Mouse (Mus musculus) midbrain, embryonic 15.5 days (tissue): ENCODE measurements at regions not wholly inside any gene's neighbourhood (a gene's known extent, or its start where the extent isn't known, plus 50 kb on each side); places are given as distances from the start of the nearest gene placed in this dataset.

Source experiments
- ATAC-seq: fragments of 200-750 bp; cut with Nextera tagmentation; replicated peaks from 2 replicates; pipeline ENCODE4 v1.8.0; 2017; ENCODE audit warnings: moderate TSS enrichment
- H3K27ac ChIP-seq: fragments of 300-500 bp; sonication (generic); 2 replicates; pipeline ENCODE4 v1.5.1; 2015; ENCODE audit warnings: mild to moderate bottlenecking, inconsistent platforms
- H3K27me3 ChIP-seq: fragments of 300-500 bp; sonication (generic); replicated peaks from 2 replicates; pipeline ENCODE4 v1.6.1; 2015; ENCODE audit warnings: inconsistent platforms
- H3K36me3 ChIP-seq: fragments of 300-500 bp; sonication (generic); replicated peaks from 2 replicates; pipeline ENCODE4 v1.6.1; 2015; ENCODE audit warnings: inconsistent platforms
- H3K4me1 ChIP-seq: fragments of 300-500 bp; sonication (generic); 2 replicates; pipeline ENCODE4 v1.6.1; 2015; ENCODE audit warnings: inconsistent platforms
- H3K4me2 ChIP-seq: fragments of 300-500 bp; sonication (generic); 2 replicates; pipeline ENCODE4 v1.6.1; 2015; ENCODE audit warnings: inconsistent platforms, mild to moderate bottlenecking, moderate library complexity
- H3K4me3 ChIP-seq: fragments of 300-500 bp; sonication (generic); 2 replicates; pipeline ENCODE4 v1.5.1; 2015; ENCODE audit warnings: mild to moderate bottlenecking, inconsistent platforms
- H3K9ac ChIP-seq: fragments of 300-500 bp; sonication (generic); 2 replicates; pipeline ENCODE4 v1.6.1; 2015; ENCODE audit warnings: mild to moderate bottlenecking, inconsistent platforms
- H3K9me3 ChIP-seq: fragments of 300-500 bp; sonication (generic); 2 replicates; pipeline ENCODE4 v1.6.1; 2016; ENCODE audit warnings: inconsistent platforms
- WGBS: fragments of 180-500 bp; shearing (Covaris S2); methylation state at CpG from one replicate; pipeline ENCODE4 v1.1.7; 2015; ENCODE audit warnings: mixed read lengths; 5-methylcytosine and 5-hydroxymethylcytosine counted together

GRCm38 (mm10) chr9:61781469-61781868 lies 132.9 kb downstream of the Rplp1 start:
- WGBS, result 88% methylated on average over 8 of the region's 8 CpGs
- Histone ChIP-seq H3K9ac (no peak overlapping the region), H3K4me2 (no peak overlapping the region), H3K27me3 (no peaks in the 10 kb centered on the region), H3K27ac (no peak overlapping the region), H3K4me3 (no peak overlapping the region), H3K4me1 (no peaks in the 10 kb centered on the region), H3K9me3 (no peaks in the 10 kb centered on the region), H3K36me3 (no peaks in the 10 kb centered on the region)
- no peak for ATAC-seq

GRCm38 (mm10) chr9:61780186-61780939 lies 134.0 kb downstream of the Rplp1 start:
- H3K36me3 ChIP-seq, result no peaks in the 10 kb centered on the region
- no peaks in the 10 kb centered on the region for H3K4me1 ChIP-seq
- H3K27ac ChIP-seq, result no peak overlapping the region
- ATAC-seq, result no peak
- WGBS, result 90% methylated on average over 9 of the region's 9 CpGs
- no peak overlapping the region for H3K4me3 ChIP-seq
- no peaks in the 10 kb centered on the region for H3K9me3 ChIP-seq
- H3K27me3 ChIP-seq, result no peaks in the 10 kb centered on the region
- no peak overlapping the region for H3K9ac ChIP-seq
- H3K4me2 ChIP-seq, result no peak overlapping the region

GRCm38 (mm10) chr9:61779165-61779564 lies 135.2 kb downstream of the Rplp1 start:
- no peak for ATAC-seq
- no peaks in the 10 kb centered on the region for H3K36me3 ChIP-seq
- H3K27ac ChIP-seq, result no peak overlapping the region
- no peak overlapping the region for H3K4me3 ChIP-seq
- no peaks in the 10 kb centered on the region for H3K4me1 ChIP-seq
- H3K27me3 ChIP-seq, result no peaks in the 10 kb centered on the region
- H3K9ac ChIP-seq, result no peak overlapping the region
- no peak overlapping the region for H3K4me2 ChIP-seq
- no peaks in the 10 kb centered on the region for H3K9me3 ChIP-seq

- Histone ChIP-seq H3K9me3 (no peaks in the 10 kb centered on the region), H3K36me3 (no peaks in the 10 kb centered on the region), H3K9ac (no peak overlapping the region), H3K27me3 (no peaks in the 10 kb centered on the region), H3K4me1 (no peaks in the 10 kb centered on the region), H3K4me2 (no peak overlapping the region), H3K4me3 (no peak overlapping the region), H3K27ac (no peak overlapping the region)
- WGBS, result 86% methylated on average over 2 of the region's 2 CpGs
- ATAC-seq, result no peak
Observed at GRCm38 (mm10) chr9:61776446-61776845, 137.9 kb downstream of the Rplp1 start.

GRCm38 (mm10) chr9:61770207-61770955 lies 144.0 kb downstream of the Rplp1 start:
- Histone ChIP-seq H3K36me3 (no peaks in the 10 kb centered on the region), H3K9ac (no peak overlapping the region), H3K4me2 (no peak overlapping the region), H3K4me1 (no peaks in the 10 kb centered on the region), H3K27ac (no peak overlapping the region), H3K9me3 (no peaks in the 10 kb centered on the region), H3K27me3 (no peaks in the 10 kb centered on the region), H3K4me3 (no peak overlapping the region)
- no peak for ATAC-seq
- 88% methylated on average over 17 of the region's 17 CpGs for WGBS

- Histone ChIP-seq H3K36me3 (no peaks in the 10 kb centered on the region), H3K4me3 (no peak overlapping the region), H3K9me3 (no peaks in the 10 kb centered on the region), H3K9ac (no peak overlapping the region), H3K27me3 (no peaks in the 10 kb centered on the region), H3K4me2 (no peak overlapping the region), H3K4me1 (no peaks in the 10 kb centered on the region), H3K27ac (no peak overlapping the region)
- 77% methylated on average over 6 of the region's 6 CpGs for WGBS
- ATAC-seq, result no peak
Observed at GRCm38 (mm10) chr9:61766187-61766586, 148.2 kb downstream of the Rplp1 start.

- Histone ChIP-seq H3K36me3 (no peaks in the 10 kb centered on the region), H3K4me1 (no peaks in the 10 kb centered on the region), H3K27ac (no peak overlapping the region), H3K4me3 (no peak overlapping the region), H3K9me3 (no peaks in the 10 kb centered on the region), H3K9ac (no peak overlapping the region), H3K4me2 (no peak overlapping the region), H3K27me3 (no peaks in the 10 kb centered on the region)
- 51% methylated on average over 5 of the region's 5 CpGs for WGBS
- no peak for ATAC-seq
Observed at GRCm38 (mm10) chr9:61765366-61765765, 149.0 kb downstream of the Rplp1 start.

GRCm38 (mm10) chr9:61757806-61758205 lies 156.5 kb downstream of the Rplp1 start:
- H3K4me3 ChIP-seq, result no peak overlapping the region
- no peak for ATAC-seq
- no peak overlapping the region for H3K9ac ChIP-seq
- H3K4me2 ChIP-seq, result no peak overlapping the region
- H3K36me3 ChIP-seq, result no peaks in the 10 kb centered on the region
- H3K27ac ChIP-seq, result no peak overlapping the region
- peaks cover 30% of the 10 kb centered on the region for H3K4me1 ChIP-seq
- WGBS, result 92% methylated on average over 3 of the region's 3 CpGs
- no peaks in the 10 kb centered on the region for H3K27me3 ChIP-seq
- no peaks in the 10 kb centered on the region for H3K9me3 ChIP-seq

GRCm38 (mm10) chr9:61756801-61757342 lies 157.5 kb downstream of the Rplp1 start:
- 26% methylated on average over 24 of the region's 24 CpGs for WGBS

GRCm38 (mm10) chr9:61756224-61756800 lies 158.0 kb downstream of the Rplp1 start:
- no peaks in the 10 kb centered on the region for H3K36me3 ChIP-seq
- peak; percentile 55 for ATAC-seq
- peaks cover 30% of the 10 kb centered on the region for H3K4me1 ChIP-seq
- whole genome bisulfite sequencing, result 55% methylated on average over 15 of the region's 15 CpGs
- no peaks in the 10 kb centered on the region for H3K9me3 ChIP-seq
- peak overlapping the region; percentile 25 for H3K4me2 ChIP-seq
- no peak overlapping the region for H3K9ac ChIP-seq
- no peaks in the 10 kb centered on the region for H3K27me3 ChIP-seq
- peak overlapping the region; percentile 57 for H3K27ac ChIP-seq
- H3K4me3 ChIP-seq, result no peak overlapping the region

More at GRCm38 (mm10) chr9:61756801-61757342, 157.5 kb downstream of the Rplp1 start:
- no peaks in the 10 kb centered on the region for H3K27me3 ChIP-seq
- ATAC-seq, result peak; percentile 82
- H3K4me2 ChIP-seq, result peak overlapping the region; percentile 25
- H3K36me3 ChIP-seq, result no peaks in the 10 kb centered on the region
- no peak overlapping the region for H3K4me3 ChIP-seq
- peak overlapping the region; percentile 57 for H3K27ac ChIP-seq
- H3K9me3 ChIP-seq, result no peaks in the 10 kb centered on the region
- no peak overlapping the region for H3K9ac ChIP-seq
- H3K4me1 ChIP-seq, result peaks cover 30% of the 10 kb centered on the region

- 45% methylated on average over 3 of the region's 3 CpGs for WGBS
- H3K27ac ChIP-seq, result peak overlapping the region; percentile 57; the same call in 1 of the 2 replicates
- H3K27me3 ChIP-seq, result no peaks in the 10 kb centered on the region
- no peaks in the 10 kb centered on the region for H3K36me3 ChIP-seq
- H3K9ac ChIP-seq, result no peak overlapping the region
- peaks cover 30% of the 10 kb centered on the region for H3K4me1 ChIP-seq
- no peak overlapping the region for H3K4me2 ChIP-seq
- ATAC-seq, result peak; percentile 37
- no peak overlapping the region for H3K4me3 ChIP-seq
- no peaks in the 10 kb centered on the region for H3K9me3 ChIP-seq
Observed at GRCm38 (mm10) chr9:61755311-61755710, 159.0 kb downstream of the Rplp1 start.

GRCm38 (mm10) chr9:61753795-61754194 lies 160.5 kb downstream of the Rplp1 start:
- Histone ChIP-seq H3K4me2 (no peak overlapping the region), H3K27ac (no peak overlapping the region), H3K27me3 (no peaks in the 10 kb centered on the region), H3K9ac (no peak overlapping the region), H3K4me1 (peaks cover 30% of the 10 kb centered on the region), H3K9me3 (no peaks in the 10 kb centered on the region), H3K4me3 (no peak overlapping the region), H3K36me3 (no peaks in the 10 kb centered on the region)
- WGBS, result 42% methylated on average over 10 of the region's 10 CpGs
- ATAC-seq, result no peak
